Mouse (Mus musculus): ENCODE measurements around the gene Hist1h3e.

DNA sequence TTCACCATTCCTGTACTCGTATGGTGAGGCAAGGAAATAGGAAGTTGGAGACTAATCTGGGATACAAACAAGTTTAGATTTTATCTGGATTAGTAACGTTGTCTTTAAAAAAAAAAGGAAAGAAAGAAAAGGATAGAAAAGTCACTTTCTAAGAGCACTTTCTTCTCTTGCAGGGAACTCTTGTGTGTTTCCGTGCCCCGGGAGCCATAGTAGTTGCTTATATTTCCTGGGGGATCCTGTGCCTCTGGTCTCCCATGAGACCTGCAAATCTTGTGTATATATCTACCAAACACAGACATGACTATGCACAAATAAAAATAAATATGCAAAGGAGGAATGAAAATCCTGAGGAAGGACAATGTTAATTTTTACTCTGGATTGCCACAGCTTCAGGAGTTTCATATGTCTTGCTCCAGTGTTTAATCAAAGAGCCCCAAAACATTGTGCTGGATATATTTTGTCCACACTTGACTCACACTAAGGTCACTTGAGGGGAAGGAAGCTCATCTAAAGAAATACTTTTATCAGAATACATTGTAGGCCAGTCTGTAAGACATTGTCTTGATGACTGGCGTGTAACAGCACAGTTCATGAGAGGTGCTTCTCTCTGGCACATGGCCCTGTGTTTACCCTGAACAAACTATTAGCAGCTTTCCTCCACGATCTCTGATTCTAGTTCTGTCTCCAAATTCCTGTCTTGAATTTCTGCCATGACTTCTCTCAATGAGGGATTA is 14.9 kb upstream of the Hist1h3e start:
- no peak for TF ChIP-seq CTCF (IDR thresholded peaks at IDR 0.05; ENCODE audit: control insufficient read depth, insufficient read depth, insufficient replicate concordance, low read depth, low read length)
- no peak for TF ChIP-seq POLR2A (IDR thresholded peaks at IDR 0.05; ENCODE audit: control insufficient read depth, low read depth, low read length)

Data from testis, adult 2 months (tissue).